Mouse (Mus musculus) stomach, embryonic 16.5 days (tissue): ENCODE data around the gene Gm9821. TPM values are rescaled to one million over a fixed set of nuclear protein-coding genes. Genes with fewer than 3 reads are reported as not detected.

Experiments used
- ATAC-seq: fragments of 200-750 bp; cut with Nextera tagmentation; 2 replicates; pipeline ENCODE4 v1.8.0; 2017; ENCODE audit warnings: moderate number of reproducible peaks, moderate TSS enrichment; ENCODE audit not compliant: insufficient read depth, low FRiP score
- H3K27ac ChIP-seq: fragments of 300-500 bp; sonication (generic); 2 replicates; pipeline ENCODE4 v1.5.1; 2014; ENCODE audit warnings: low read length
- H3K27me3 ChIP-seq: fragments of 300-500 bp; sonication (generic); 2 replicates; pipeline ENCODE4 v1.6.1; 2014; ENCODE audit warnings: low read length, control low read depth, mixed read lengths; ENCODE audit not compliant: control insufficient read depth, insufficient read depth
- H3K36me3 ChIP-seq: fragments of 300-500 bp; sonication (generic); 2 replicates; pipeline ENCODE4 v1.6.1; 2014; ENCODE audit warnings: low read length; ENCODE audit not compliant: control insufficient read depth, insufficient read depth
- H3K4me1 ChIP-seq: fragments of 300-500 bp; sonication (generic); 2 replicates; pipeline ENCODE4 v1.6.1; 2014; ENCODE audit warnings: low read length, control low read depth, mixed read lengths; ENCODE audit not compliant: control insufficient read depth, insufficient read depth
- H3K4me2 ChIP-seq: fragments of 300-500 bp; sonication (generic); 2 replicates; pipeline ENCODE4 v1.6.1; 2014; ENCODE audit warnings: low read depth, low read length, mixed read lengths
- H3K4me3 ChIP-seq: fragments of 300-500 bp; sonication (generic); replicated peaks from 2 replicates; pipeline ENCODE4 v1.5.1; 2014; ENCODE audit warnings: mild to moderate bottlenecking, low read length
- H3K9ac ChIP-seq: fragments of 300-500 bp; sonication (generic); 2 replicates; pipeline ENCODE4 v1.6.1; 2014; ENCODE audit warnings: low read length
- H3K9me3 ChIP-seq: fragments of 300-500 bp; sonication (generic); replicated peaks from 2 replicates; pipeline ENCODE4 v1.6.1; 2016; ENCODE audit warnings: low read length, control low read depth; ENCODE audit not compliant: control insufficient read depth
- WGBS: fragments of 180-500 bp; shearing (Covaris S2); extraction: QIAGEN DNeasy Blood & Tissue Kit; methylation state at CpG from one replicate; pipeline ENCODE4 v1.1.7; 2014; 5-methylcytosine and 5-hydroxymethylcytosine counted together
- polyA plus RNA-seq: library from polyadenylated mRNA; unstranded; fragments of >200 nt; fragmentation: Nextera tagmentation; extraction: Ambion mirVana; gene quantifications from 2 replicates; pipeline ENCODE4 v1.2.1, GENCODE M21; 2015

Gm9821 gene
- polyA plus RNA-seq, 1 experiment from 2014 or later, result 0.83 TPM

GRCm38 (mm10) chr2:91950275-91951085, 5.0 kb downstream of the Gm9821 start:
- Histone ChIP-seq H3K9me3 (no peaks in the 10 kb centered on the region), H3K4me3 (peak overlapping the region; percentile 27), H3K4me2 (peak overlapping the region; percentile 51), H3K4me1 (peaks cover 66% of the 10 kb centered on the region), H3K27ac (peak overlapping the region; percentile 80), H3K36me3 (no peaks in the 10 kb centered on the region), H3K9ac (peak overlapping the region; percentile 68), H3K27me3 (no peaks in the 10 kb centered on the region)
- peak; percentile 61; the same call in 1 of the 2 replicates for ATAC-seq
- WGBS, result 14% methylated on average over 15 of the region's 15 CpGs

GRCm38 (mm10) chr2:91953825-91954224, 8.3 kb downstream of the Gm9821 start:
- Histone ChIP-seq H3K36me3 (no peaks in the 10 kb centered on the region), H3K4me1 (peaks cover 61% of the 10 kb centered on the region), H3K27me3 (no peaks in the 10 kb centered on the region), H3K9ac (peak overlapping the region; percentile 35; the same call in 1 of the 2 replicates), H3K9me3 (no peaks in the 10 kb centered on the region), H3K4me3 (no peak overlapping the region), H3K27ac (peak overlapping the region; percentile 55; the same call in 1 of the 2 replicates), H3K4me2 (no peak overlapping the region)
- WGBS, result 11% methylated on average over 5 of the region's 5 CpGs
- peak; percentile 51; the same call in 1 of the 2 replicates for ATAC-seq

GRCm38 (mm10) chr2:91955121-91955591, 9.7 kb downstream of the Gm9821 start:
- H3K36me3 ChIP-seq, result no peaks in the 10 kb centered on the region
- H3K4me1 ChIP-seq, result peaks cover 60% of the 10 kb centered on the region
- 63% methylated on average over 4 of the region's 4 CpGs for WGBS
- H3K4me2 ChIP-seq, result no peak overlapping the region
- H3K27ac ChIP-seq, result peak overlapping the region; percentile 43; the same call in 1 of the 2 replicates
- no peak for ATAC-seq
- H3K9me3 ChIP-seq, result no peaks in the 10 kb centered on the region
- no peak overlapping the region for H3K9ac ChIP-seq
- no peak overlapping the region for H3K4me3 ChIP-seq
- H3K27me3 ChIP-seq, result no peaks in the 10 kb centered on the region

- Histone ChIP-seq H3K36me3 (no peaks in the 10 kb centered on the region), H3K4me1 (peaks cover 54% of the 10 kb centered on the region), H3K9ac (no peak overlapping the region), H3K27me3 (no peaks in the 10 kb centered on the region), H3K9me3 (no peaks in the 10 kb centered on the region), H3K4me3 (no peak overlapping the region), H3K4me2 (no peak overlapping the region), H3K27ac (0 out of 2 replicates have a peak overlapping the region, but pooled peaks have one; percentile 43)
- ATAC-seq, result no peak
- 77% methylated on average over 6 of the region's 6 CpGs for WGBS
Observed at GRCm38 (mm10) chr2:91955875-91956274, 10.4 kb downstream of the Gm9821 start.

- no peaks in the 10 kb centered on the region for H3K27me3 ChIP-seq
- H3K4me3 ChIP-seq, result no peak overlapping the region
- no peak overlapping the region; the same call in 1 of the 2 replicates for H3K9ac ChIP-seq
- H3K27ac ChIP-seq, result peak overlapping the region; percentile 37; the same call in 1 of the 2 replicates
- no peaks in the 10 kb centered on the region for H3K36me3 ChIP-seq
- peaks cover 58% of the 10 kb centered on the region for H3K4me1 ChIP-seq
- no peaks in the 10 kb centered on the region for H3K9me3 ChIP-seq
- peak; percentile 49 for ATAC-seq
- 5% methylated on average over 4 of the region's 4 CpGs for WGBS
- 0 out of 2 replicates have a peak overlapping the region, but pooled peaks have one; percentile 0 for H3K4me2 ChIP-seq
Observed at GRCm38 (mm10) chr2:91957096-91957495, 11.6 kb downstream of the Gm9821 start.

GRCm38 (mm10) chr2:91958049-91958448, 12.5 kb downstream of the Gm9821 start:
- H3K4me2 ChIP-seq, result no peak overlapping the region
- H3K9me3 ChIP-seq, result no peaks in the 10 kb centered on the region
- H3K4me1 ChIP-seq, result peaks cover 67% of the 10 kb centered on the region
- H3K9ac ChIP-seq, result no peak overlapping the region
- 78% methylated on average over 8 of the region's 8 CpGs for WGBS
- no peak for ATAC-seq
- no peak overlapping the region for H3K27ac ChIP-seq
- no peaks in the 10 kb centered on the region for H3K36me3 ChIP-seq
- no peak overlapping the region for H3K4me3 ChIP-seq
- no peaks in the 10 kb centered on the region for H3K27me3 ChIP-seq

GRCm38 (mm10) chr2:91958701-91959457, 13.4 kb downstream of the Gm9821 start:
- Histone ChIP-seq H3K9ac (no peak overlapping the region), H3K27me3 (no peaks in the 10 kb centered on the region), H3K4me3 (no peak overlapping the region), H3K27ac (no peak overlapping the region), H3K36me3 (no peaks in the 10 kb centered on the region), H3K9me3 (no peaks in the 10 kb centered on the region), H3K4me2 (no peak overlapping the region), H3K4me1 (peaks cover 63% of the 10 kb centered on the region)
- 45% methylated on average over 10 of the region's 10 CpGs for WGBS
- no peak for ATAC-seq

- Histone ChIP-seq H3K9ac (no peak overlapping the region), H3K27ac (no peak overlapping the region), H3K4me1 (peaks cover 57% of the 10 kb centered on the region), H3K4me2 (no peak overlapping the region), H3K9me3 (no peaks in the 10 kb centered on the region), H3K4me3 (no peak overlapping the region), H3K36me3 (no peaks in the 10 kb centered on the region), H3K27me3 (no peaks in the 10 kb centered on the region)
- WGBS, result 72% methylated on average over 11 of the region's 11 CpGs
- ATAC-seq, result no peak
Observed at GRCm38 (mm10) chr2:91959544-91960410, 14.3 kb downstream of the Gm9821 start.
